Mouse (Mus musculus): ENCODE results near the gene Rtl9.
A peak's percentile ranks its signal among the peaks of the same experiment; 100 is the strongest.

Rtl9 gene

DNA sequence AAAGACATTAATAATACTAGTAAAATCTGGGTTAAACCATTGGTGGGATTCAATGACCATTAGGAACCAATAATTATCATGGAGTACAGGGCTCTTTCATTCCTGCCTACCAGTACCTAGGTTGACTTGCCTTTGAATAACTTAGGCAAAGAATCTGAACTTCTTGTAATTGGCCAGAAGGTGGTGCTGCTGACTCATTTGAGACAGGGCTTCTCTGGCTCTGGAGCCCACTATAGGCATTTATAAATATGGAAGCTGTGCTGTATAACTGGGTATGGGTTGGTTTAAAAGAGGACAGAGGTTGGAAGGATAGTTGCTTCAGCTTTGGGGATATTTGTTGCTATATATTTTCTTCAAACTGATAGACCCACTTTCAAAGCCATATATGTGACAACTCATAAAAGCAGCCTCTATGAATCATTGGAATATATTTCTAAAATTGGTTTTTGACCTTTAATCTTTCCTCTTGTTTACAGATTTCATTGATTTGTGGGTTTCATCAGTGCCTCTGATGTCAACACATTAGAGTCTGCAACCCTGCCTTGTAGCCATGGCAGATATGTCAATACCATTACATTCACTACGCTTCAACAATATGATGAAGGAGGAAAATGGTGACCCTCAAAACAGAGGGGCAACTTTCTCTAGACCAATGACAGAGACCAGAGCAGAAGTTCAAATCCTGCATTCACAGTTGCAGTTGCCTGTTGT lies at the start of gene Rtl9:
Gene Rtl9 (plus strand): TSS at position 551 of the 711 bp plus-strand sequence.
- DNase-seq (ENCODE audit: low spot score in 2 of 2): peak in 1 of 2 experiments; percentile 16

- DNase-seq (ENCODE audit: low spot score in 2 of 2): peak; percentile 25 to 27
Observed at GRCm38 (mm10) chrX:143051478-143051877, 47.9 kb upstream of the Rtl9 start.

- no peak for DNase-seq (ENCODE audit: low spot score in 2 of 2)
Observed at GRCm38 (mm10) chrX:143051921-143052320, 47.5 kb upstream of the Rtl9 start.

DNA sequence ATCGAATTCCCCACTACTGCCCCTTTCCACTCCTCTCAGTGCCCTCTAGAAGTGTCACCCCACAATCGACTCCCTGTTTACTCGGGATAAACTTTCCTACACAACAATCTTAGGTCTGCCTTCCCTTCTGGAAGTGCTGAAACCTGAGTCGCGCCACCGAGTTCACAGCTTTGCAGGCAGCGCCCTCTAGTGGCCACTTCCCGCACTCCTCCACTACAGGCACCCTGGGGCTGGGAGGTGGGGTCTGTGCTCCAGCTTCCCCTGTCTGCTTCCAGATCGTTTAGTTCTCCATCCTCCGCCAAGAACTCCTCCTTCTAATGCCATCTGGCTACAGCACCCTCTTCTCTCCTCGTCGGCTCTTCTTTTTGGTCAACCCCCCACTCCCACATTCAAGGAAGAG lies 40.6 kb upstream of the Rtl9 start:
- peak; percentile 59 to 81 for DNase-seq (ENCODE audit: low spot score in 2 of 2)

DNA sequence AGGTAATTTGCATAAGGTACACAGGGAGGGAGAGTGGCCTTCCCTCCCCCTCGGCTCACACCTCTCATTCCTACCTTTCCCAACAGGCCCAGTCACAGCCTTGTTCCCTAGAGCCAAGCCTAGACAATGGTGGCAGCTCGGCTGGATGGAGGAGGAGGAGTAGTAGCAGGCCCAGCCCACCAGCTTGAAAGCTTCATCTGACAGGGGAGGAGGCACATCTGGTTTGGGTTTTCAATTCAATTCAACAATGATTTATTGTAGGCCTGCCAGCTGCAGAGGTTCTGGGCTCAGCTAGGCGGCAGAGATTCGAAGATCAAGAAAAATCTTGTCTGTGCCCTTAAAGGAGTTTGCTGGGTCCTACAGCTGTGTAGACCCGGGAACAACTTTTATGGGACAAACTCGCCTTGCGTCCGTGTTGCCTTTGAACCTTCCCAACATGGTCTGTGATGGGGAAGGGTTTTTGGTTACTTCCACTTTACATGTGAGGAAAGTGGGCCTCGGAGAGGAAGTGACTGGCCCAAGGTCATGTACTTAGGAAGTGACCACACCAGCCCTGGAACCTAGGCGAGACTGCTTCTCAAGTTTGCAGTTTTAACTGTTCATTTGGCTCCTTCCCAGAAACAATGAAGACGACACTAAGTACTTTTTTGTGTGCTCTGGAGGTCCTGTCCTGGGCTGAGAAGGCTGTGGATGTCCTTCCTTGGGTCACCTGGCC lies 36.6 kb upstream of the Rtl9 start:
- DNase-seq (ENCODE audit: low spot score in 2 of 2): no peak

- DNase-seq (ENCODE audit: low spot score in 2 of 2): no peak
Observed at GRCm38 (mm10) chrX:143063780-143064179, 35.6 kb upstream of the Rtl9 start.

DNA sequence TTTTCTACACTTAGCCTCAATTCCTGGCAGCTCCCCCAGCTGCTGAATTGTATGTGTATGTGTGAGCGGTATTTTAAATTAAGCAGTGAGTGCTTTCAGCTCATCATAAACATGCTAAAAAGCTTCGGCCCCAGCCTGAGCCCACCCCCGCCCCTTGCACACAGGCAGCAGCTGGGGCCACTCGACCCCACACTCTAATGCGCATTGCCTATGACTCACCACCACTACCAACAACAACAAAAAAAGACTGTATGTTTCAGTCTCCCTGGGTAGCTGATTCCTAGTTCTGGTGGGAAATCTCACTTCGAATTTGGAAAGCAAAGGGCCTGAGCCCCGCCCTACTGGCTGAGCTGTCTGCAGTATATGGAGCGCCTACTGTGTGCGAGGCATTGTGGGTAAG lies 35.1 kb upstream of the Rtl9 start:
- no peak for DNase-seq (ENCODE audit: low spot score in 2 of 2)

- no peak for DNase-seq (ENCODE audit: low spot score in 2 of 2)
Observed at GRCm38 (mm10) chrX:143066320-143067114, 32.9 kb upstream of the Rtl9 start.

- no peak for DNase-seq (ENCODE audit: low spot score in 2 of 2)
Observed at GRCm38 (mm10) chrX:143067115-143067514, 32.3 kb upstream of the Rtl9 start.

DNA sequence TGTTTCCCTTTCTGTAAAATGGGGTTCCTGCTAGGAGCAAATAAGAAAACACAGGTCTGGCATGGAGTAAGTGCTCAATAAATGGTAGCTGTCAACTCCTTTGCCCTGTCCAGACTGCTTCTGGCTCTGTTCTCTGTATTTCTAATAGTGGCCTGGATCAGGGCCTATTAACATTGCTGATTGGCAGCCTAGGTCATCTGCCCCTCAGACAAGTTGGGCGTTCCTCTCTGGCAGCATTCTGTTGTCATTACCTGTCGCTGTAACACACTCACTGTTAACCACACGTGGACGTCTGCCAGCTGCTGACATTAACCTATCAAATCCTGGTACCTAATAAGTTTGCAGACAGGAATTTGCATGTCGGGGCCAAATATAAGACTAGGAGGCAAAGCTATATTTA lies 31.8 kb upstream of the Rtl9 start:
- no peak for DNase-seq (ENCODE audit: low spot score in 2 of 2)

DNA sequence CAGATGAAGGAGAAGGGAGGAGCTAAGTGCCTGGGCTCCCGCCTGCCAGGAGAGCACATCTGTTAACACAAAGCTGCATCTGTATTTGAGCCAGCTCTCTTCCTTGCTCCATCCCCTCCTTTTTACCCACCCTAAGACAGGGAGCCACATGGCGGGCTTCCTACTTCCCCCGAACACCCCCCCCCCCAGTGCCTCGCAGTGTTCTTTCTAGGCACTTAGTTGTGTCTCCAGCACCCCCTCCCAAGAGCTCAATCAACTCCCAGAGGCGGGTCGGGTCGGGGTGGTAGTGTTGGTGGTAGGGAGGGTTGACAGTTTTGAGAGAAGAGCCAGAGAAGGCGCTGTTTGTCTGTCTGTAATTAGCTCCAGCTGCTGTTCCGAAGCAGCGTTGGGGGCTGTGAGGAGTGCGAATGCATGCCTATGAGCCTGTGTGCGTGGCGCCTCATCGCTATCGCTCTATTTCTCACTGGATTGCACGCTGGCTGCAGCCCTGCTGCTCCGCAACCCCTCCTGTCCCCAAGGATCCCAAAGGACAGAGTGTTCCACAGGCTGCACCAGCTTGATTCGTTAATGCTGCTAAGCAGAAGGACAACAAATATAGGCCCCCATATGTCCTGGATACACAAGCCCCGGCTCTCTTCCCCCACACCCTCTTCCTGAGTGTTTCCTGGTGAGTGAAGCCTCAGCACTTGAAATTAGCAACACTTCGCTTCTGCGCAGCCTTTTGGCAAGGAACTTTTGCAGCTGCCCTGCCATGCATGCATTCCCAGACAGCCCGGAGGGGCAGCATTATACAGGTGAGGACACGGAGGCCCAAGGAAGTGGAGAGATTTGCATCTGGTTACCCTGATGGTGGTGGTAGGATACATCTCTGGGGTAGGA lies 18.7 kb upstream of the Rtl9 start:
- no peak for DNase-seq (ENCODE audit: low spot score in 2 of 2)

- DNase-seq (ENCODE audit: low spot score in 2 of 2): no peak
Observed at GRCm38 (mm10) chrX:143082732-143083131, 16.7 kb upstream of the Rtl9 start.

GRCm38 (mm10) chrX:143088225-143088624 lies 11.2 kb upstream of the Rtl9 start:
- DNase-seq (ENCODE audit: low spot score in 2 of 2): no peak

DNA sequence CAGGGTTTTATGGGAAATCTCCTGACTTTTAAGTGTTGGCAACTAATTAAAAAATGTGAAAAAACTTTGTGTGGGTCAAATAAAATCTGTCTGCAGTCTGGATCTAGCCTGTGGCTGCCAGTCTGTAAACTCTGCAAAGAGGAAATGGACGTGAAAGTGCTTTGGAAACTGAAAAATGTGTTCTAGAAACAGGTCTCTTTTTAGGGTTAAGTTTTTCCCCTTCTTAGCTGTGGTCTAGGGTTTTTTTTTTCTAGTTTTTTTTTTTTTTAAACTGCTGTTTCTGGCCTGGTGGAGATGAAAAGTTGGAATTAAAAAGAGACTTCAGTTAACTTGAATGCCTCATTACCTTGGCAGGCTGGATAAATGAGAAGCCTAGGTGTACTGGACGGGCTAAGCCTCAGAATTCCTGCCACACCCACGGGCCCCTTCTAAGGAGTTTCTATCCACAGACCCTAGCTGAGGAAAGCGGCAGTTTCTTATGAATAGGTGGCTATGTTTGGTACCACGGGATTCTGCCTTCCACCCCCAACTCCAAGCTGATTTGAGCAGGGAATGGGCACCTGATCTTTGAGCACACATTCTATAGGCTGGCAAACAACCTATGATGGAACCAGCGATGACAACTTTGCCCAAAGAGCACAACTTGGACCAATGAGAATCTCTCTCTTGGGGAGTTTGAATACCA lies 8.3 kb upstream of the Rtl9 start:
- no peak for DNase-seq (ENCODE audit: low spot score in 2 of 2)

DNA sequence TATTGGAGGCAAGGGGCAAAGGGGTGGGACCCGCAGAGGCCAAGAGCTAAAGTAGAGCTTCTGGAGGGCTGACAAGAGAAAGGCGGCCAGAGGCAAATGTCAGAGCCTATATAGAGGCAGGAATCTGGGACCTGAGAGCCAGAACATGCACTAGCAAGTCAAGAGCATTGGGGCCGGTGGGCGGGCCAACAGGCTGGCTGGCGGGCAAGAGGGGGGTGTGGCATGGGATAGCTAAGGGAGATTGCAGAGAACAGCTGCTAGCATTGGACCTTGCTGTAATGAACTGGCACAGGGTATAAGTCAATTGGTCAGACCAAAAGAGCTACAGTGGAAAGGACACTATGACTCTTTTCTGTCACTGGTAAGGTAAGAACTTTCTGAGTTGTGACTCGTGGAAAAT lies 1.8 kb upstream of the Rtl9 start:
- DNase-seq (ENCODE audit: low spot score in 2 of 2): no peak

DNA sequence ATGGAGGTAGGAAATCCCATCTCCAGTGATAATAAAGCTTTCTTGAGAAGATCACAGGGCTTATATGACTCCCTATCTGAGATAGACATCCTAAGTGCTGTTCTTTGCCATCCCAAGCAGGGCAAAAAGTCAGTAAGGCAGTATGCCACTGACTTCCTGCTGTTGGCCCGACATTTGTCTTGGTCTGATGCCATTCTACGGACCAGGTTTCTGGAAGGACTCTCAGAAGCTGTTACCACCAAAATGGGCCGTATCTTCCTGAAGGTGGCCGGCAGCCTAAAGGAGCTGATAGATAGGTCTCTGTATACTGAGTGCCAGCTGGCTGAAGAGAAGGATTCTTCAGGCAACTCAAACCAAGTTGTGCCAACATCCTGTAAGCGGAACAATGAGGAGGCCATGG lies 3.8 kb downstream of the Rtl9 start:
- no peak for DNase-seq (ENCODE audit: low spot score in 2 of 2)

DNA sequence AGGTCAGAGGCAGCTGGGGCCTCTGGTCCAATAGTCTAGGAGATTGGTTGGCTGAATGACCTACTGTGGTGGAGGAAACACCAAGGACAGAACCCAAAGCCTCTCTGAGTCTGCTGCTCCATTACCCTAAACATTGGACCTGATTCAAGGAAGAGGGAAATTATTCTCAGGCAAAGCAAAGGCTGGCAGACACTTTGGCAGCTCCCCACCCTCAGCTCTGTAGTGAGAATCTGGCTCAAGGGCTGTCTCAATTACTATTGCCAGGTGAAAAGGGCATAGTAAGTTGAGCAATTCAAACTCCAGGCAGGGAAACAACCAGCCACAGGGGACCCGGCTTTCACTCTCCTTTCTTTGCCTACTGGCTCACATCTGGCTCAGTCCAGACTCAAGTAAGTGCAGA lies 6.5 kb downstream of the Rtl9 start:
- DNase-seq (ENCODE audit: low spot score in 2 of 2): no peak

- DNase-seq (ENCODE audit: low spot score in 2 of 2): no peak
Observed at GRCm38 (mm10) chrX:143112546-143112945, 13.2 kb downstream of the Rtl9 start.

Measured in spleen, postnatal 10 days (tissue).